Mouse (Mus musculus): ENCODE data around the gene Il17f. TPM values are rescaled to one million over a fixed set of nuclear protein-coding genes. Genes with fewer than 3 reads are reported as not detected.

Gene Il17f
- polyA plus RNA-seq, 1 experiment from 2014 or later = not detected

GRCm38 (mm10) chr1:20817596-20817995, 27.2 kb upstream of the Il17f start:
- no peaks in the 10 kb centered on the region for H3K9me3 ChIP-seq
- H3K4me2 ChIP-seq (replicated peaks) = no peak overlapping the region
- no peak overlapping the region for H3K27ac ChIP-seq (replicated peaks)
- no peaks in the 10 kb centered on the region for H3K36me3 ChIP-seq
- no peaks in the 10 kb centered on the region for H3K27me3 ChIP-seq
- H3K9ac ChIP-seq (replicated peaks) = no peak overlapping the region
- no peak for ATAC-seq (replicated peaks)
- 61% methylated on average over 12 of the region's 12 CpGs for WGBS
- no peak overlapping the region for H3K4me3 ChIP-seq
- H3K4me1 ChIP-seq = peaks cover 14% of the 10 kb centered on the region

DNA sequence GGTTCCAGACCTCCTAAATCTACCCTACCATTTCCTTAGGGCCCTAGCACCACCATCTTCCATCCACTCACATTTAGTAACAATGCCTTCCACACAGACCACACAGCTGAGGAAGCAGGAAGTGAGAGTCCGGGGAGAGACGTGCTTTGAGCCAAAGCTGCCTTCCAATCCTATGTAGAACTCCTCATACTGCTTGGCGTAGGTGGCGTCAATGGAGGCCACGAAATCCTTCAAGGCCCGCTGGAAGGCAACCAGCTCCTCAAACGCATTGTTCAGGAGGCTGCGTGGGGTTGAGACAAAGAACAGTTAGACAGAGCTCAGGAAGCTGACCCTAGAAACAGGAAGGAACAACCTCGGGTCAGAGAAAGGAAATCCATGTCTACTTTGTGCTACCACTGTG, 26.8 kb upstream of the Il17f start:
- peaks cover 14% of the 10 kb centered on the region for H3K4me1 ChIP-seq
- H3K27me3 ChIP-seq = no peaks in the 10 kb centered on the region
- no peak overlapping the region for H3K27ac ChIP-seq (replicated peaks)
- no peak for ATAC-seq (replicated peaks)
- no peak overlapping the region for H3K9ac ChIP-seq (replicated peaks)
- no peaks in the 10 kb centered on the region for H3K36me3 ChIP-seq
- H3K4me3 ChIP-seq = no peak overlapping the region
- no peak overlapping the region for H3K4me2 ChIP-seq (replicated peaks)
- WGBS = 85% methylated on average over 9 of the region's 9 CpGs
- H3K9me3 ChIP-seq = no peaks in the 10 kb centered on the region

- no peak for ATAC-seq (replicated peaks)
- Histone ChIP-seq H3K27me3 (no peaks in the 10 kb centered on the region), H3K9ac (replicated peaks) (no peak overlapping the region), H3K4me3 (no peak overlapping the region), H3K36me3 (peaks cover 6% of the 10 kb centered on the region; the same call in 1 of the 2 replicates), H3K4me2 (replicated peaks) (no peak overlapping the region), H3K27ac (replicated peaks) (no peak overlapping the region), H3K4me1 (peaks cover 7% of the 10 kb centered on the region), H3K9me3 (no peaks in the 10 kb centered on the region)
- WGBS = 87% methylated on average over 8 of the region's 8 CpGs
Measured at GRCm38 (mm10) chr1:20814521-20814920, 24.1 kb upstream of the Il17f start.

GRCm38 (mm10) chr1:20804526-20804925, 14.1 kb upstream of the Il17f start:
- Histone ChIP-seq H3K36me3 (peaks cover 23% of the 10 kb centered on the region), H3K4me2 (replicated peaks) (no peak overlapping the region), H3K4me3 (no peak overlapping the region), H3K9me3 (no peaks in the 10 kb centered on the region), H3K4me1 (0 out of 2 replicates have a peak, but pooled peaks cover 4% of the 10 kb centered on the region), H3K27ac (replicated peaks) (no peak overlapping the region), H3K27me3 (no peaks in the 10 kb centered on the region), H3K9ac (replicated peaks) (no peak overlapping the region)
- 96% methylated on average over 10 of the region's 10 CpGs for WGBS
- no peak for ATAC-seq (replicated peaks)

GRCm38 (mm10) chr1:20801682-20802390, 11.4 kb upstream of the Il17f start:
- peak; percentile 86 for ATAC-seq (replicated peaks)
- Histone ChIP-seq H3K4me1 (0 out of 2 replicates have a peak, but pooled peaks cover 4% of the 10 kb centered on the region), H3K4me3 (no peak overlapping the region), H3K9ac (replicated peaks) (no peak overlapping the region), H3K27ac (replicated peaks) (peak overlapping the region; percentile 73), H3K9me3 (no peaks in the 10 kb centered on the region), H3K4me2 (replicated peaks) (no peak overlapping the region), H3K36me3 (peaks cover 13% of the 10 kb centered on the region), H3K27me3 (no peaks in the 10 kb centered on the region)
- WGBS = 74% methylated on average over 8 of the region's 8 CpGs

GRCm38 (mm10) chr1:20801275-20801674, 10.9 kb upstream of the Il17f start:
- no peaks in the 10 kb centered on the region for H3K27me3 ChIP-seq
- no peaks in the 10 kb centered on the region for H3K9me3 ChIP-seq
- no peak overlapping the region for H3K4me3 ChIP-seq
- no peak overlapping the region for H3K9ac ChIP-seq (replicated peaks)
- H3K4me2 ChIP-seq (replicated peaks) = no peak overlapping the region
- peak; percentile 33 for ATAC-seq (replicated peaks)
- H3K27ac ChIP-seq (replicated peaks) = peak overlapping the region; percentile 73
- H3K4me1 ChIP-seq = 0 out of 2 replicates have a peak, but pooled peaks cover 4% of the 10 kb centered on the region
- H3K36me3 ChIP-seq = peaks cover 8% of the 10 kb centered on the region
- WGBS = 98% methylated on average over 2 of the region's 2 CpGs

DNA sequence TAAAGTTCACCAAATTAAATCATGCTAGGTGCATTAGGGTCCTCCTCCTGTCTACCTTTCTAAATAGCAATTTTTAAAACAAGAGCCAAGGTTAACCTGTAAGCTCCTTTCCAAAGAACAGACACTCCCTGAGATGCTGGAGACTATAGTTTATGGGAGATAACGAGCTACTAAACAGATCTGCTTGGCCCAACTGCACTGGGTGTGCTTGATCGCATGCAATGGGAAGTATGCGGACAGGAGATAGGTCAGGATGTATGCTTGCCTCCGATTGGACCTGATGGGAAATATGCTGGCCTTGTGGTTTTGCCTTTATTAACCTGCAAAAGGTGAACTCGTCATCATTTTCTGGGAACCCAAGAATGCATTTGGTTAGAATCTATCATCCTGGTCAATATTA, 4.8 kb upstream of the Il17f start:
- H3K4me3 ChIP-seq = no peak overlapping the region
- H3K4me1 ChIP-seq = no peaks in the 10 kb centered on the region
- H3K4me2 ChIP-seq (replicated peaks) = no peak overlapping the region
- H3K27ac ChIP-seq (replicated peaks) = no peak overlapping the region
- H3K36me3 ChIP-seq = no peaks in the 10 kb centered on the region
- no peak for ATAC-seq (replicated peaks)
- H3K9ac ChIP-seq (replicated peaks) = no peak overlapping the region
- WGBS = 85% methylated on average over 5 of the region's 5 CpGs
- no peaks in the 10 kb centered on the region for H3K9me3 ChIP-seq
- H3K27me3 ChIP-seq = no peaks in the 10 kb centered on the region

GRCm38 (mm10) chr1:20794760-20795159, 4.3 kb upstream of the Il17f start:
- Histone ChIP-seq H3K27ac (replicated peaks) (no peak overlapping the region), H3K27me3 (no peaks in the 10 kb centered on the region), H3K9ac (replicated peaks) (no peak overlapping the region), H3K4me1 (no peaks in the 10 kb centered on the region), H3K4me3 (no peak overlapping the region), H3K4me2 (replicated peaks) (no peak overlapping the region), H3K9me3 (no peaks in the 10 kb centered on the region), H3K36me3 (no peaks in the 10 kb centered on the region)
- WGBS = 94% methylated on average over 4 of the region's 4 CpGs
- no peak for ATAC-seq (replicated peaks)

DNA sequence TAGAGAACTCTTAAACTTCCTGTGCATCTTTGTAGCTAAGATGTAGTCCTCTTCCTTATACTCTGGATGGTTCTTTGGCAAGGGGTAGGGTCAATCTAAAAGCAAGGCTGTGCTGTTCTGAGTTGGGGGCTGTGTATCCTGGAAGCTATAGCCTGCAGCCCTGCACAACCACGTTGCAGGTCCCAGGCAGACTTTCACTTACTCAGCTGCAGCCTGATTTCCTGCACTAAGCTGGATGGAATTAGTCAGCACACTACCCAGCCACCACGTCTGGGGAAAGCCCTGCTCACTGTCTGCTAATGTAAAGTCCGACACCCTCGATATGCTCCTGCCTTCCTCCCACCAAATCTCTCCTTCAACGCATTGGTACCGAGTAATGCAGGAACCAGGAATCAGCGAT, 997 bp upstream of the Il17f start:
- Histone ChIP-seq H3K4me2 (replicated peaks) (no peak overlapping the region), H3K4me3 (no peak overlapping the region), H3K27ac (replicated peaks) (no peak overlapping the region), H3K9me3 (no peaks in the 10 kb centered on the region), H3K27me3 (no peaks in the 10 kb centered on the region), H3K4me1 (no peaks in the 10 kb centered on the region), H3K9ac (replicated peaks) (no peak overlapping the region), H3K36me3 (no peaks in the 10 kb centered on the region)
- no peak for ATAC-seq (replicated peaks)
- WGBS = 76% methylated on average over 7 of the region's 7 CpGs

DNA sequence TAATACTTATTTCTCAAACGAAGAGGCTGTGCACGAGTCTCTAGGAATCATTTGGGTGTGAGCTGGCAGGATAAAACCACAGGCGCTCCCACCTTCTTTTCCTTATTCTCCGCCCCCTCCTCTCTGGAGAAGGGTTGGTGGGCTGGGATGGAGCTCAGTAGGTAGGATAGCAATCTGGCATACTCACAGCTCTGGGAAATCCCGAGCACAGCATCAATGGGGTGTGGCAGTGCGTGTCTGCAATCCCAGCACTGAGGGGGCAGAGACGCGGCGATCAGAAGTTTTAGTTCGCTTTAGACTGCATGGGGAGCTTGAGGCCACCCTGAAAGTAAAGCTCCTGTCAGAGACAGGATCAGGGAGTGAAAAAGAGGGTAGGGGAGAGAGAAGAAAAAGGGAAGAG, 2.0 kb downstream of the Il17f start:
- H3K36me3 ChIP-seq = no peaks in the 10 kb centered on the region
- no peaks in the 10 kb centered on the region for H3K27me3 ChIP-seq
- ATAC-seq (replicated peaks) = no peak
- no peak overlapping the region for H3K27ac ChIP-seq (replicated peaks)
- no peak overlapping the region for H3K9ac ChIP-seq (replicated peaks)
- WGBS = 42% methylated on average over 10 of the region's 10 CpGs
- no peak overlapping the region for H3K4me2 ChIP-seq (replicated peaks)
- no peaks in the 10 kb centered on the region for H3K4me1 ChIP-seq
- no peaks in the 10 kb centered on the region for H3K9me3 ChIP-seq
- H3K4me3 ChIP-seq = no peak overlapping the region

DNA sequence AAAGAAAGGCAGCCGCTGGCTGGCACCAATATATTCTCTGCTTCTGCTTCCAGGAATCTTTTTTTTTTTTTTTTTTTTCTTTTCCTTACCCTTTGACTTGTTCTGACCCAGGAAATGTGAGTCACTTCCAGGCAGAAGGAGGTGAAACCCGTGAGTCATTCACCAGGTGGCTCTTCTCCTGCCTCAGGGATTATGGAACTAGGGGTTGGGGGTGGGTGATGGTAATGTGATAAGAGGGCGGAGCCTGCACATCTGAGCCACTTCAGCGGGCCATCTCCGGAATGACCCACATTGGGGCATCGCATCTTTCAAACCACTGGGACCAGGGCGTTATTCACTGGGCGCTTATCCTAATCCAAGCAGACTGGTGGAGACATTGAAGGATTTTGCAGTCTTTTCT, 3.4 kb downstream of the Il17f start:
- H3K27ac ChIP-seq (replicated peaks) = no peak overlapping the region
- no peak overlapping the region for H3K9ac ChIP-seq (replicated peaks)
- no peak overlapping the region for H3K4me3 ChIP-seq
- no peak overlapping the region for H3K4me2 ChIP-seq (replicated peaks)
- no peaks in the 10 kb centered on the region for H3K4me1 ChIP-seq
- no peaks in the 10 kb centered on the region for H3K27me3 ChIP-seq
- WGBS = 64% methylated on average over 8 of the region's 8 CpGs
- ATAC-seq (replicated peaks) = no peak
- H3K36me3 ChIP-seq = no peaks in the 10 kb centered on the region
- no peaks in the 10 kb centered on the region for H3K9me3 ChIP-seq

GRCm38 (mm10) chr1:20778366-20778765, 12.1 kb downstream of the Il17f start:
- ATAC-seq (replicated peaks) = no peak

More at GRCm38 (mm10) chr1:20778366-20778765, 12.1 kb downstream of the Il17f start:
- Histone ChIP-seq H3K4me2 (replicated peaks) (no peak overlapping the region), H3K9ac (replicated peaks) (no peak overlapping the region), H3K36me3 (no peaks in the 10 kb centered on the region), H3K4me3 (no peak overlapping the region), H3K9me3 (no peaks in the 10 kb centered on the region), H3K4me1 (no peaks in the 10 kb centered on the region), H3K27ac (replicated peaks) (no peak overlapping the region), H3K27me3 (no peaks in the 10 kb centered on the region)
- 74% methylated on average over 2 of the region's 2 CpGs for WGBS
